Mouse (Mus musculus): Measurements from ENCODE around the gene Olr1. TPM values are rescaled to one million over a fixed set of nuclear protein-coding genes. Genes with fewer than 3 reads are reported as not detected.
"Not testable (repeated sequence)": the region's sequence is repeated elsewhere in the genome, so short reads cannot be mapped to it uniquely, and the experiment has no call there.

Olr1 gene
- total RNA-seq, 2 experiments from 2014 or later, result 0.40 TPM; not detected in 1

- no peak for DNase-seq
These were observed 5.4 kb upstream of the Olr1 start, which contains the start of gene Tmem52b for GRCm38 (mm10) chr6:129512367-129512766. Gene Tmem52b (plus strand): TSS chr6:129512555.

GRCm38 (mm10) chr6:129510120-129510911 lies 3.4 kb upstream of the Olr1 start:
- DNase-seq, result no peak

- DNase-seq, result no peak
These were observed 3.5 kb downstream of the Olr1 start for GRCm38 (mm10) chr6:129503471-129503870.

DNA sequence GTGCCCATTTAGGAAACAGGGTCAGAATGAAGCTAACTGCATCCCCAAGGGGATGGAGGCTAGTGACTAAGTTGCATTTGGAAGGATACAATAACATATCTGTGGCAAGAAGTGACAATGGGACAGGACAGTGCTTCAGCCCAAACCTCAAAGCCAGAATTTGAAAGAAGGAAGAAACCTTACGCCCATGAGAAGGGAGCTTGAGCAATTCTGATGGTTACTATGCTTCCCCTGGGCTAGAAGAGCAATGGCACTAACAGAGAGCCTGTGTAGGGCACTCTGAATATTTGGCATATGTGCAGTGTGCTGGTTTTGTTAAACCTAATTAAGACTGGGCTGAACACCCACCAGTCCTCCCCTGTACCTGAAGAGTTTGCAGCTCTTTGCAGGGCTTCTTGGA lies 7.4 kb downstream of the Olr1 start:
- DNase-seq, result not testable (repeated sequence)

- no peak for DNase-seq
These were observed 9.4 kb downstream of the Olr1 start for GRCm38 (mm10) chr6:129497345-129498218.

DNA sequence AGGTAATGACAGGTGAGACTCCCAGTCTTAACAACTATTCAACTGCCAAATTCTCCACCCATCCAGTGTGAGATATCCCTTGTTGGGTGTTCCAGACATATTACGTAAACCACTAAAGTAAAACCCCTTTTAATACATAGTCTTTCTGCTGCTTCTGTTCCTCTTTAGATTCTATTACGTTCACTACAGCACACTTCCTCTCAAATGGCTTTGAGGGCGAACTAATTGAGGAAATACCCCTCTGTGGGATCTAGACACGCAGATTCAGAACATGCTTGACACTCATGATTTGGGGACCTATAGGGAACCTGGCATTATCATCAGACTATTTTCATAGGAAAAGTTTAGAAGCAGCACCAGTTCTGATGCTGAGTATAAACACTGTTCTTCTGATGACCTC lies 12.0 kb downstream of the Olr1 start:
- DNase-seq, result no peak

DNA sequence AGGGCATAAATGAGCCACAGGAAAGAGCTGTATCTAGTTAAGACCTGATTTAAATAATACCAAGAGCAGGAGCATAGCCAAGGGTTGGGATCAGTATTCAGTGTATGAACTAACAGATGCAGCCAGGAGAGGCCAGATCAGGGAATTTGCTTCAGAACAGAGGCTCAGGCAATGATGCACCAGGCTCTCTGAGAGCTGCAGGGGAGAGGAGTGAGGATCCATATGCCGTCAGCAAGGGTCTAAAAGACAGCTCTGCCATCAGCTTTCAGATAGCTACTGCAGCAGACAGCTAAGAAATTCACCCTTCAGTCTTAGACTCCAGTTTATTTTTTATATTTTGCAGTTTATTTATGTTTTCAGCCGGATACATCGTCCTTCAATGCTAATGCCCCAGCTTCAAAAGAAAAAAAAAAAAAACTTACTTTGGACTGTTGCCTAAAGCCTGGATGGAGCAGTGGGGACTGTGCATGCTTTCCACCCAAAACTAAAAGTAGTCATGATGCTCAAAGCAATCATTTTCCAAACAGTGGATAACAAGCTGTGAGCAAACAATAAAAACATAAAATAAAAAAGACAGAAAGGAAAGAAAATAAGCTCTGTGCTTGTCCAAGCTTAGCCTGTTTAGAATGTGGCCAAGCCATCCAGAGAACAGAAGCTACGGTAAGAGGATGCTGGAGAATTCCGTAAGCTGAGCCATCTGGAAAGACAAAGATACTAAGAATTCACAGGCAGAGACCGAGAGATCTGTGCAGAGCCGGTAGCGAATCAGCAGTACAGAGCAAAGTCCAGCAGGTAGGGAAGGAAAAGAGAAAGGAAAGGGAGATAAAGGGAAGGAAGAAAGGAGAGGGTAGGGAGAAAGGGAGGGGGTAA lies 26.6 kb downstream of the Olr1 start:
- DNase-seq, result no peak

DNA sequence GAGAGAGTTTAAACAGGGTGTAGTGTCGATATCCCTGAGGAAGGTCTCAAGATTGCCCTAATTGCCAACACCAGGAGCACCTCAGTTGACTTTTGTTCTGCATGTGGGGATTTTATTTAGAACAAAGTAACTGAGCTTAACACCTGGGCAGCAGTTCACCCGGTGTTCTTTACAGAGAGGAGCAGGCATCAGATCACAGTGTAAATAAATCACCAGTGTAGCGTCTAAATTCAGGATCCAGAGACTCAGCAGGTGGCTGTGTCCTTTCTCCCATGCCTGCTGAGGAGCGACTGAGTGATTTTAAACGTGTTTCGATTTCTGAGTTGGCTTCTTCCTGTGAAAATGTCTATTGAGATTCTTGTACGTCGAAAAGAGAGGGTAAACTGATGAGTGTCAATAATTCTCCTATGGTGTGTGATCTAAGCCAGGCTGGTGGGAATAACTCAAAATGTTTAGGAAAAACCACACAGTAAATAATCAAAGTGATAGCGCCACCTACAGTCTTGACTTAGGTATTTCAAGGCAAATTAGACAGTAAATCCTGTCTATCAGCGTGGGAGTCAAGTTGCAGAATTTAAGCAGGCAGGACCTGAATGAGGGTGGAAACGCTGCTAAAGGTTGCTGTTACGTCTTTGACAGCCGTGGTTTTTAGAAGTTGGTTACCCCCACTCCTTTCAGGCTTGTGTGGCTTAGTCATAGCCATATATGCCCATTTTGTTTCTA lies 30.4 kb downstream of the Olr1 start:
- DNase-seq, result peak in 1 of 2 experiments; percentile 22

- no peak for DNase-seq
These were observed 34.3 kb downstream of the Olr1 start for GRCm38 (mm10) chr6:129472627-129473026.

GRCm38 (mm10) chr6:129471386-129471785 lies 35.6 kb downstream of the Olr1 start:
- no peak for DNase-seq

DNA sequence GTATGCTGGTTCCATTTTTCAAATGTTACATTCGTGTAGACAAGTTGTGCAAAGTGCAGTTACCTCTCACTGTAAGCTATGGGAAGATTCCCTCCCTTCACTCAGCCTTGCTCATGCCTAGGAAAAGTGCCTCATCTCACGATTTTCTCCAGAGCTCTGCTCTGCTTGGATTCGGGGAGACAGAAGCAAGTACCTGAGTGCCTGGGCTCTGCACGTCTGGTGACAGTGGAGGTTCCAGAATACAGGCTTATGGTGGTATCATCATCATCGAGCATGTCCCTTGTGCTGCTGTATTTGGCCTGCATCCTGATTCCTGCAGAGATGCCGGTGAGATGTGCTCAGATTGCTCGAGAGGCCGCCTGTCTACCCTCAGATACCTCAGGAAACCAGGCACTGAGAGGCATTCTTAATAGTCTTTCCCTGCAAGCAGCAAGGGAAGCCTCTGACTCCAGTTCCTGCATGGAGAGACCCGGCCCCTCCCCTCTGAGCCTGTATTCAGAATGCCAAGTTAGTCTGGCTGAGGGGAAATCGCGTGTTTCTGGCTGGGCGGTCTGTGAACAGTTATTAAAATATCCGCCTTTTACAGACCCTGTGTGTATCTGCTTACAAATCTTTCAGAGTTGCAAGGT lies 55.4 kb downstream of the Olr1 start, which contains the start of gene Clec1a:
TSS of gene Clec1a (minus strand) at position 590 of the 629 bp plus-strand sequence.
- DNase-seq, result peak; percentile 24 to 53

GRCm38 (mm10) chr6:129449743-129450142 lies 57.2 kb downstream of the Olr1 start:
- peak in 1 of 2 experiments; percentile 3 for DNase-seq

DNA sequence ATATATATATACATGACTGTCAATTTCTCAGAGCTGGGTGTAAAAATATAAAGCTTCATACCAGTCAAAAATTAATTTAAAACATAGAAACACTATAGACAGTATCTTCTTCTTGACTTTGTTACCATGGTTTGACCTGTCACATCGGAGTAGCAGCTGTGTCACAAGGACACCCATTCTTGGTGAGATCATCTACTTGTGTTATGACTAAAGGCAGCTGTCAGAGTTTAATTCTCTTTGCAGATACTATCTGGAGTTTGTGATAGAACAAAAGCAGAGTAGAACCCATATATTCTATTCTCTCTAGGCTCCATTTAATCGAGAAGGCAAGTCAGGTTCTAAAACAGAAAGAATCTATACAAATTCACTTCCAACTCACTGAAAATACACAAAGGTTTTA lies 68.9 kb downstream of the Olr1 start:
- no peak for DNase-seq

GRCm38 (mm10) chr6:129436025-129436424 lies 70.9 kb downstream of the Olr1 start:
- no peak for DNase-seq

Other genes starting within 250 kb of the Olr1 start
- under 1 TPM; 0.13 to 0.30 TPM for gene Cd69, start 231.7 kb downstream of the Olr1 start, total RNA-seq (2021)
- not detected for gene 4922502D21Rik, start 175.4 kb downstream of the Olr1 start, total RNA-seq (2021)
- gene Clec12a, start 164.5 kb downstream of the Olr1 start, total RNA-seq (2021), result 1 to 10 TPM in 1 of 2 experiments, under 1 TPM in 1; 0.93 to 1.4 TPM
- not detected for gene Clec12b, start 121.3 kb downstream of the Olr1 start, total RNA-seq (2021)
- 1 to 10 TPM in 1 of 2 experiments, under 1 TPM in 1; 0.56 to 1.2 TPM for gene Clec1b, start 109.9 kb downstream of the Olr1 start, total RNA-seq (2021)
- gene Clec9a, start 98.3 kb downstream of the Olr1 start, total RNA-seq (2021), result under 1 TPM; 0.13 to 0.17 TPM
- 1 to 10 TPM; 3.4 to 9.7 TPM for gene Clec1a, start 55.2 kb downstream of the Olr1 start, total RNA-seq (2021)
- not detected for gene Tmem52b, start 5.4 kb upstream of the Olr1 start, total RNA-seq (2021)
- 100 to 1,000 TPM; 237 to 286 TPM for gene Gabarapl1, start 26.0 kb upstream of the Olr1 start, total RNA-seq (2021)
- gene Klre1, start 70.7 kb upstream of the Olr1 start, total RNA-seq (2021), result under 1 TPM in 1 of 2 experiments, not detected in 1; 0.30 TPM
- gene Klrd1, start 84.6 kb upstream of the Olr1 start, total RNA-seq (2021), result not detected
- gene Klrk1, start 116.7 kb upstream of the Olr1 start, total RNA-seq (2021), result under 1 TPM; 0.10 to 0.72 TPM
- not detected for gene Klrc3, start 136.2 kb upstream of the Olr1 start, total RNA-seq (2021)
- not detected for gene Klrc2, start 153.5 kb upstream of the Olr1 start, total RNA-seq (2021)
- not detected for gene Klrc1, start 171.8 kb upstream of the Olr1 start, total RNA-seq (2021)
- not detected for gene Klri1, start 210.0 kb upstream of the Olr1 start, total RNA-seq (2021)
- gene Klri2, start 233.3 kb upstream of the Olr1 start, total RNA-seq (2021), result not detected

All from adrenal gland, postnatal 36 days (tissue).